Mouse (Mus musculus) limb, embryonic 14.5 days (tissue): ENCODE measurements around the gene Pcca. TPM values are rescaled to one million over a fixed set of nuclear protein-coding genes. Genes with fewer than 3 reads are reported as not detected.

Experiments
- ATAC-seq: fragments of 200-750 bp; cut with Nextera tagmentation; 2 replicates; pipeline ENCODE4 v1.8.0; 2017; ENCODE audit warnings: low read depth, moderate number of reproducible peaks, moderate TSS enrichment; ENCODE audit not compliant: low FRiP score
- DNase-seq: peaks from one replicate; pipeline ENCODE4 v3.0.0-alpha.2; 2015; ENCODE audit warnings: low spot score
- H3K27ac ChIP-seq: fragments of 300-500 bp; sonication (generic); replicated peaks from 2 replicates; pipeline ENCODE4 v1.5.1; 2014; ENCODE audit warnings: low read depth, mild to moderate bottlenecking, low read length, moderate library complexity, mixed read lengths
- H3K27me3 ChIP-seq: fragments of 300-500 bp; sonication (generic); 2 replicates; pipeline ENCODE4 v1.6.1; 2014; ENCODE audit warnings: low read length, mixed read lengths; ENCODE audit not compliant: control insufficient read depth, insufficient read depth
- H3K36me3 ChIP-seq: fragments of 300-500 bp; sonication (generic); 2 replicates; pipeline ENCODE4 v1.6.1; 2014; ENCODE audit warnings: mild to moderate bottlenecking, low read length, moderate library complexity, mixed read lengths; ENCODE audit not compliant: control insufficient read depth, insufficient read depth
- H3K4me1 ChIP-seq: fragments of 300-500 bp; sonication (generic); 2 replicates; pipeline ENCODE4 v1.6.1; 2014; ENCODE audit warnings: antibody characterized with exemption, low read length, mixed read lengths; ENCODE audit not compliant: control insufficient read depth, insufficient read depth
- H3K4me2 ChIP-seq: fragments of 300-500 bp; sonication (generic); replicated peaks from 2 replicates; pipeline ENCODE4 v1.6.1; 2014; ENCODE audit warnings: low read depth, mild to moderate bottlenecking, low read length, moderate library complexity; ENCODE audit not compliant: severe bottlenecking
- H3K4me3 ChIP-seq: fragments of 300-500 bp; sonication (generic); replicated peaks from 2 replicates; pipeline ENCODE4 v1.5.1; 2014; ENCODE audit warnings: low read length
- H3K9ac ChIP-seq: fragments of 300-500 bp; sonication (generic); 2 replicates; pipeline ENCODE4 v1.6.1; 2014; ENCODE audit warnings: mild to moderate bottlenecking, low read depth, low read length, moderate library complexity; ENCODE audit not compliant: severe bottlenecking
- H3K9me3 ChIP-seq: fragments of 300-500 bp; sonication (generic); 2 replicates; pipeline ENCODE4 v1.6.1; 2016; ENCODE audit warnings: low read length; ENCODE audit not compliant: control insufficient read depth
- POLR2A ChIP-seq: fragments of 200-500 bp; IDR thresholded peaks from 2 replicates; pipeline ENCODE4 v1.8.0; 2012; ENCODE audit warnings: inconsistent platforms, mild to moderate bottlenecking, moderate library complexity, borderline replicate concordance; ENCODE audit not compliant: insufficient read depth, insufficient read length; ENCODE audit errors: extremely low read depth
- WGBS: fragments of 180-500 bp; shearing (Covaris S2); extraction: QIAGEN DNeasy Blood & Tissue Kit; methylation state at CpG from one replicate; pipeline ENCODE4 v1.1.7; 2014; 5-methylcytosine and 5-hydroxymethylcytosine counted together
- polyA plus RNA-seq, 2 experiments: library from polyadenylated mRNA; depleted of rRNA in 1 of 2; stranded (reverse) in 1 of 2; unstranded in 1 of 2; fragments of >200 nt; fragmentation: Nextera tagmentation in 1 of 2; extraction: Ambion mirVana in 1 of 2; gene quantifications; 2 replicates each; pipeline versions ENCODE4 v1.2.1 to v1.2.3; 2012 to 2014

The Pcca gene
- polyA plus RNA-seq, 2 experiments = 15.7 to 17.3 TPM

DNA sequence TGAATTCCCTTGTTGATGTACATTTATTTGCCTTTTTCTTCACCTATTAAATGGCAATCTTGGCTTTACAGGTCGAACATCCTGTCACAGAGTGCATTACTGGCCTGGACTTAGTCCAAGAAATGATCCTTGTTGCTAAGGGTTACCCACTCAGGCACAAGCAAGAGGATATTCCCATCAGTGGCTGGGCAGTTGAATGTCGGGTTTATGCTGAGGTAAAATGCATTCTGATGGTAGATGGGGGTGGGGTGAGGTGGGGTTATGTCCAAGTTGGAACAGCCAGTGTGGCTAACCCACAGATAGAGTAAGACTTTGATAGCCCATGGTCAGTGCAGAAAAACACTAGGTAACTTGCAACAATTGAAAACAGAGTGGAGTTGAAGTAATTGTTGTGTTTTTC is 150.7 kb downstream of the Pcca start:
- H3K36me3 ChIP-seq = no peaks in the 10 kb centered on the region
- DNase-seq = peak; percentile 23
- no peak overlapping the region for H3K9ac ChIP-seq
- 23% methylated on average over 2 of the region's 2 CpGs for WGBS
- peaks cover 7% of the 10 kb centered on the region; the same call in 1 of the 2 replicates for H3K4me1 ChIP-seq
- no peaks in the 10 kb centered on the region for H3K27me3 ChIP-seq
- H3K9me3 ChIP-seq = no peaks in the 10 kb centered on the region
- no peak for TF ChIP-seq POLR2A
- H3K4me3 ChIP-seq = no peak overlapping the region
- no peak for ATAC-seq
- no peak overlapping the region for H3K27ac ChIP-seq
- no peak overlapping the region for H3K4me2 ChIP-seq

DNA sequence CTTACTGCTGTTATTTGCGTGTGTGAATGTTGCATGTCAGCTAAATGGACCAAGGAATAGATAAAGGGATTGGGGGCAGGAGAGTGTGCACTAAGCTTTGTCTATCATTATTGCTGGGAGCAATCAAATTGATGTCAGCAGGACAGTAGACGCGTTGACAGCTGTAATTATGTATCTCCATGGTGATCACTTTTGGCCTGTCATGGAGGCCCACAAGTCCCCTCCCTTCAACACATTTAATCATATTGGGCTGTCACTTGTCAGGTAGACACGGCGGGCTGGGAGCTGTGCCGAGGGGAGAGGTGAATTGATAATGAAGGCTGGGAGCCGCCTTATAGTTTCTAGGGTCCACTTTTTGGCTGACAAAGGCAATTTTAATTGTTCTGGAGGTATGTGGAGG is 153.3 kb downstream of the Pcca start:
- no peaks in the 10 kb centered on the region for H3K27me3 ChIP-seq
- ATAC-seq (no peak), DNase-seq (no peak)
- TF ChIP-seq POLR2A = no peak
- no peak overlapping the region for H3K4me3 ChIP-seq
- no peak overlapping the region for H3K9ac ChIP-seq
- no peaks in the 10 kb centered on the region for H3K9me3 ChIP-seq
- H3K27ac ChIP-seq = no peak overlapping the region
- H3K4me2 ChIP-seq = no peak overlapping the region
- WGBS = 64% methylated on average over 7 of the region's 7 CpGs
- H3K4me1 ChIP-seq = peaks cover 7% of the 10 kb centered on the region; the same call in 1 of the 2 replicates
- no peaks in the 10 kb centered on the region for H3K36me3 ChIP-seq

DNA sequence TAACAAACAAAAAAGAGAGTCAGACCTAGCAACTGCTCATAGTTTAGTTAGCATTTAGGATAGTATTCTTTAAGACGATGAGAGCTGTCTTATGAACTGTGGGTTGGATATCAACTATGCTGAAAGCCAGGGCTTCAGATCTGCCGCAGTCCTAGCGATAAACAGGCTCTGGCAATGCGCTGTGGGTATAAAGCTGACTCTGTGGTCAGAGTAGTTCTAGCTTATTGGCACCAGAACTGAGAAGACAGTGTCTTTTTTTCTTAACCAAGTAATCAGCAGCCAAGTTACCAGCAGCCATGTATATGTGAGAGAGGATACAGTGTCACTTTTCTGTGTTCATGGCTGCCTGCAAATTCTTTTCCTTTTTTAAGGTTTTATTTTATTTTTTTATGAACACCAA is 154.3 kb downstream of the Pcca start:
- Histone ChIP-seq H3K4me2 (no peak overlapping the region), H3K27ac (no peak overlapping the region), H3K4me3 (no peak overlapping the region), H3K9me3 (no peaks in the 10 kb centered on the region), H3K36me3 (no peaks in the 10 kb centered on the region), H3K4me1 (peaks cover 7% of the 10 kb centered on the region; the same call in 1 of the 2 replicates), H3K27me3 (no peaks in the 10 kb centered on the region), H3K9ac (no peak overlapping the region)
- WGBS = 85% methylated on average over 4 of the region's 4 CpGs
- TF ChIP-seq POLR2A = no peak
- ATAC-seq = no peak
- DNase-seq = no peak

DNA sequence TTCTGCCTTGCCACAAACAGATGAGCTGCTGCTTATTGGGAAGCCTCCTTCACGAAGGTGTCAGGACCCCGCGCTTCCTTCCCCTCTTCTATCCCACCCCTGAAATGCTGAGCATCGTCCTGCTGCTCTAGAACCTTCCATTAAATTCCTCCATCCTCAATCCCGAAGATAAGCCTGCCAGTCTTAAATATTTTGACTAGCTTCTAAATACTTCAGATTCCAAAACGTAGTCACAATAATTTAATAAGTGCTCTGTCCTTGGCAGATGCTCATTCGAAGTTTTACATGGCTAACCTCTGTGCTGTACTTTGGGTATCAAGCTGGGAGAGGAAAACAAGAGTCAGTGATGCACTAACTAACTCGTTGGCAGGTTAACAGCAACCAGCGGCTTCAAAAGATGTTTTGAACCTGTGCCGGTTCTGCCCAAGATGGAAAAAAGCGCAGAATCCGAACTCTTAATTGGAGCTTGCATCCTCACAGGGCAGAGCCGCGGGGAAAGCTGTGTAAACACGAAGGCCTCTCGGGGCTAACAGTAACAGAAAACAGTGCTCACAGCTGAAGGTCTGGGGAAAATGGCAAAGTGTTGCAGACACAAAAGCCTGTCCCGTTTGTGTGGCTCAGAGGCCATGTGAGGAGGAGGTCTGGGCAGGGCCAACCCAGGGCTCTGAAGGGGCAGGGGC is 155.2 kb downstream of the Pcca start:
- Histone ChIP-seq H3K4me3 (no peak overlapping the region), H3K9ac (no peak overlapping the region), H3K4me2 (no peak overlapping the region), H3K36me3 (no peaks in the 10 kb centered on the region), H3K27ac (no peak overlapping the region), H3K9me3 (no peaks in the 10 kb centered on the region), H3K4me1 (peaks cover 7% of the 10 kb centered on the region; the same call in 1 of the 2 replicates), H3K27me3 (no peaks in the 10 kb centered on the region)
- no peak for ATAC-seq
- no peak for DNase-seq
- TF ChIP-seq POLR2A = no peak
- 45% methylated on average over 17 of the region's 17 CpGs for WGBS

DNA sequence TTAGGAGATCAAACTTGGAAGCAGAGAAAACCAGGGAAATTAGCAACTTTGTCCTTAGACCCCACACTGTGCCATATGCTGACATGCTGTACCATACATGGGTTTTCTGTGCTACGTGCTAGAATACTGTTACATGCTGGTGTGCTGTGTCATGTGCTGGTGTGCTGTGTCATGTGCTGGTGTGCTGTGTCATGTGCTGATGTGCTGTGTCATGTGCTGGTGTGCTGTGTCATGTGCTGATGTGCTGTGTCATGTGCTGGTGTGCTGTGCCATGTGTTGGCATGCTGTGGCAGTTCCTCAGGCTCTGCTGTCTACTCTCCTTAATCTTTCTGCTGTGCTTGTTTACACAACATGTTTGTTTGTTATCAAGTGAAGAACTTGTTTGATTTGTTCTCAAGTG is 157.4 kb downstream of the Pcca start:
- no peak for DNase-seq
- Histone ChIP-seq H3K9ac (no peak overlapping the region), H3K9me3 (no peaks in the 10 kb centered on the region), H3K27ac (no peak overlapping the region), H3K4me3 (no peak overlapping the region), H3K27me3 (no peaks in the 10 kb centered on the region), H3K4me1 (0 out of 2 replicates have a peak, but pooled peaks cover 2% of the 10 kb centered on the region), H3K36me3 (no peaks in the 10 kb centered on the region), H3K4me2 (no peak overlapping the region)
- no peak for TF ChIP-seq POLR2A
- WGBS = 92% methylated on average over 1 of the region's 1 CpGs
- no peak for ATAC-seq
